Mouse (Mus musculus): ENCODE results near the gene Ank3.

DNA sequence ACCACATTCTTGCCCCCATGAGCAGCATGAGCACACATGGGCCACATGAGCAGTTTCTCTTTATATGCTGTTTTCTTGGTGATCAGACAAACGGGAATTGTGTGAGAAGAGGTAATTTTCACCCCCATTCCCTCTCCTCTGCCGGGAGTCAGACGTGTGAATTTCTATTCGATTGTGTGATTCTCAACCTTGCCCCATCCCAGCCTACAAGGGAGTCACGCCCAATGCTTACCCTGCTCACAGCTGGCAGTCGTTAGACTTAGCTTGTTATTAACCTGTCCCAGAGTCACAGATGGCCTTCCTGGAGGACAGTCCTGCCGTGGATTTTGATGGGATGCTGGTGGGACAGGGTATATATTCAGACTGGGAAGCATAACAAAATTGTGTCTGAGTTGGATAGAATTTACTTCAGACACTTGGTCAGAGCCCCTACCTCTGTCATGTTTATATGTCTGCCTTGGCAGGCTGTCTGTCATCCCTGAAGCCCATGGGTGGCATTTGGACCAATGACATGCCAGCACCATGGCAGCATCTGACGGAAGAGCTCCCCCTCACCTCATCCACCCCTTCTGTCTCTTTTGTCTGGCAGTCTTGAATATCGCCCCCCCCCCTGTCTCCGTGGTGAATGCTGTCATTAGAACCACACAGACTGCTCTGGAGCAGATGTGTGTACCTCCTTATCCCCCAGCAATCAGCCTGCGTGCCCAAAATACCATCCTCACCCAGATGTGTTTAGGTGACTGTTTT is 237.5 kb downstream of the Ank3 start:
- TF ChIP-seq NELFE (IDR thresholded peaks at IDR 0.05; ENCODE audit: low read depth, low read length) (no peak), ZC3H11A (IDR thresholded peaks at IDR 0.05; ENCODE audit: low read depth, low read length) (no peak), E2F4 (IDR thresholded peaks at IDR 0.05; ENCODE audit: borderline replicate concordance, low read depth, low read length) (no peak), POLR2AphosphoS2 (IDR thresholded peaks at IDR 0.05; ENCODE audit: low read length) (no peak)

Measured in MEL (cell line).